Mouse (Mus musculus) layer of hippocampus, adult 9-11 months (tissue): ENCODE measurements around the gene Grasp.

Experiments used
- DNase-seq: peaks from one replicate; pipeline ENCODE4 v3.0.0; 2022

The Grasp gene

DNA sequence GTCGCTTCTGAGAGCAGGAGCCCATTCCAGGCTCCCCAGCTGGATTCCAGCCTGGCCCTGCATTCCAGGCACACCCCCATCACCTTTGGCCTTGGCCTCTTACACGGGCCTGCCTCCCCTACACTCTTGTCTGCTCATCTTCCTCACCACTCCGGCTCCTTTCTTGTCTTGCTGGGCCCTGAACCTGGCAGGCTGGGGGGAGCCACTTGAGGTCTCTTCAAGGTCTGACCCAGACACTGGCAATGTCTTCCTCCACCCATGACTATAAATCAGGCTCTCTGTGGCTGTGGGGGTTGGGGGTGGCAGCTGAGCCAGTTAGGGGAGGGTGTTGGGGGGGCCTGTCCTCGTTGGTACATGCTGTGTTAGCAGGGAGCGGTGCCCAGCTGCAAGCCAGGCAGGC is 54.6 kb downstream of the Grasp start:
- no peak for DNase-seq

GRCm38 (mm10) chr15:101279430-101279999 is 55.5 kb downstream of the Grasp start:
- no peak for DNase-seq
